Mouse (Mus musculus): ENCODE data around the gene Hecw2.

GRCm38 (mm10) chr1:53795591-53795990 is 399.4 kb downstream of the Hecw2 start:
- TF ChIP-seq CTCF (IDR thresholded peaks at IDR 0.05; ENCODE audit: low read depth): no peak
- no peak for TF ChIP-seq EP300 (optimal IDR thresholded peaks at IDR 0.05)
